Mouse (Mus musculus): ENCODE measurements around the gene Dmd.

DNA sequence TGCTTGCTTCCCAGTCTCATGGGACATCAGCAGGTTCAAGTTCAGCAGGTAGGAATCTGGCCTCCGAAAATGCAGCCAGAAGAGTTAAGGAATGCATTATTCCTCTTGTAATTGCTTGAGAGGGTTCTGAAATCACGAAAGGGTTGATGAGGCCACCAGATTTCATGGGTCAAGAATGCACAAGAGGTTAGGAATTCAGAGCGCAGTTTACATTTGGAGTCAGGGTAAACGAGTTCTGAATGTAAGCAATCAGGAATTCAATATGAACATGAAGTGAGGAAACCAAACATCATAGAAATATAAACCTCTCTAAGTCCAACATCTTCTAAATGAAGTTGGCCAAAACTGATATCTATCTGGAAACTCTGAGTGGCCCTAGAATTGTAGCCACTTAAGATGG is 1924.4 kb downstream of the Dmd start:
- TF ChIP-seq CTCF (IDR thresholded peaks at IDR 0.05; ENCODE audit: extremely low read depth, insufficient read depth, low read length) (no peak), POLR2A (IDR thresholded peaks at IDR 0.05; ENCODE audit: extremely low read depth, insufficient read depth, low read length) (no peak)

Data from cortical plate, adult 2 months (tissue).